Mouse (Mus musculus): ENCODE measurements at regions not wholly inside any gene's neighbourhood (a gene's known extent, or its start where the extent isn't known, plus 50 kb on each side); places are given as distances from the start of the nearest gene placed in this dataset.

GRCm38 (mm10) chr7:66593619-66594018, 95.8 kb downstream of the Asb7 start:
- ATAC-seq (ENCODE audit: borderline replicate concordance, extremely low read depth, low FRiP score, low TSS enrichment) = no peak
- Histone ChIP-seq H3K9me3 (no peaks in the 10 kb centered on the region), H3K9ac (no peak overlapping the region), H3K27me3 (no peaks in the 10 kb centered on the region), H3K4me2 (no peak overlapping the region), H3K4me1 (no peaks in the 10 kb centered on the region), H3K27ac (no peak overlapping the region), H3K36me3 (no peaks in the 10 kb centered on the region), H3K4me3 (no peak overlapping the region)
- 78% methylated on average over 3 of the region's 3 CpGs for WGBS

DNA sequence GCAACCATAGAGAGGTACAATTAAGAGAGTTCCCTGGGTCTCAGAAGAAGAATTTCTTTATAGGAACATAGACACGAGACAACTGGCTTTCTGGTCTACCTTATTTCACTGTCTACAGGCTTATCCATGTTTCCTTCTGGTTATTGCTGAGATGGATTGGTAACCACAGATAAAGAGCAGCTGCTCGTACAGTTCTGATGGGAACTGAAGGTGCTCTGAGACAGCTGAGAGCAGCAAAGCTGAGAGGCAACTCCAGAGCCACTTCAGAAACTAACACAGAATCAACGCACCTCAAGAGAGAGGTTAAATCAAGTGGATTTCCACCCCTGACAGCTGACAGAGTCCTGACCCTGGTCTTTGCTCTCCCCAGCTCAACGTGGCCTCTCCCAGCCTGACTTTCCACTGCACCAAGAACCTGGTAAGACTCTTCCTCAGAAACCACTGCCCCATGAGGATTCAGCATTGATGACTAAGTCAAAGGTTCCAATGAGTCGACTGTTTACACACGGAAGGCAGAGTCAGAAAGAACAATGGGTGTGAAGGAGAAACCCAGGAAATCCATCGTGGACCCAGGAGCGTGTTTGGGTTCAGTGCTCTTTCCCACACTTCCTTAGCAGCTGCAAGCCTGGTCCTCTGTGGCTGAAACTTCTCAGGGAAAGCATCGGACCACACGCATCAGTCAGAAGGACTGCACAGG, 97.7 kb downstream of the Asb7 start:
- no peak for ATAC-seq (ENCODE audit: borderline replicate concordance, extremely low read depth, low FRiP score, low TSS enrichment)
- Histone ChIP-seq H3K4me1 (no peaks in the 10 kb centered on the region), H3K27ac (no peak overlapping the region), H3K4me3 (no peak overlapping the region), H3K36me3 (no peaks in the 10 kb centered on the region), H3K4me2 (no peak overlapping the region), H3K27me3 (no peaks in the 10 kb centered on the region), H3K9me3 (no peaks in the 10 kb centered on the region), H3K9ac (no peak overlapping the region)
- WGBS = 60% methylated on average over 10 of the region's 10 CpGs

GRCm38 (mm10) chr7:66586511-66586910, 102.9 kb downstream of the Asb7 start:
- 71% methylated on average over 1 of the region's 1 CpGs for WGBS
- Histone ChIP-seq H3K4me3 (no peak overlapping the region), H3K27me3 (no peaks in the 10 kb centered on the region), H3K27ac (no peak overlapping the region), H3K9me3 (no peaks in the 10 kb centered on the region), H3K4me2 (no peak overlapping the region), H3K9ac (no peak overlapping the region), H3K4me1 (no peaks in the 10 kb centered on the region), H3K36me3 (no peaks in the 10 kb centered on the region)
- no peak for ATAC-seq (ENCODE audit: borderline replicate concordance, extremely low read depth, low FRiP score, low TSS enrichment)

DNA sequence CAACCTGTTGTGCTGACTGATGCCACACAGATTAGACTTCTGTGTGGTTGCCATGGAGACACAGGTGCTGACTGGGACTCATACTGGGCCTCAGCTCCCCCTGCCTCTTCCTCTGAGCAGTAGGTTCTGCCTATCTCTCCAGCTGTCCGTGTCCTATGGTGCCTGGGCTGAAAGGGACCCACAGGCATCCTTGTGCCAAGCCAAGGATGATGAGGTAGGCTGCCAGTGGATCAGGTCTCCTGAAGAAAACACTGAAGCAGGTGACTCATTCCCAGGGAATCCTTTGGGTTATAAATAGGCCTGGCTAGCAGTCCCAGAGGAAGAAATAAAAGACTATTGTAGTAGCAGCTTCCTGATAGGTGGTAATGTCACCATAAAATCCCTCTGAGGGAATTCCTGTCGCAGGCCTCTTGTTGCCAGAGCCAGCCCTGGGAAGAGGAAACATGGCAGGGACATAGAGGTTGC, 108.7 kb downstream of the Asb7 start:
- Histone ChIP-seq H3K9me3 (no peaks in the 10 kb centered on the region), H3K36me3 (no peaks in the 10 kb centered on the region), H3K4me1 (no peaks in the 10 kb centered on the region), H3K27me3 (no peaks in the 10 kb centered on the region), H3K4me2 (no peak overlapping the region), H3K9ac (no peak overlapping the region), H3K27ac (no peak overlapping the region), H3K4me3 (no peak overlapping the region)
- WGBS = 34% methylated on average over 2 of the region's 2 CpGs
- no peak for ATAC-seq (ENCODE audit: borderline replicate concordance, extremely low read depth, low FRiP score, low TSS enrichment)

- H3K27ac ChIP-seq = no peak overlapping the region
- H3K27me3 ChIP-seq = no peaks in the 10 kb centered on the region
- no peak overlapping the region for H3K4me2 ChIP-seq
- WGBS = 77% methylated on average over 7 of the region's 7 CpGs
- H3K4me1 ChIP-seq = no peaks in the 10 kb centered on the region
- H3K9ac ChIP-seq = no peak overlapping the region
- no peaks in the 10 kb centered on the region for H3K36me3 ChIP-seq
- no peaks in the 10 kb centered on the region for H3K9me3 ChIP-seq
- no peak overlapping the region for H3K4me3 ChIP-seq
- no peak for ATAC-seq (ENCODE audit: borderline replicate concordance, extremely low read depth, low FRiP score, low TSS enrichment)
Measured at GRCm38 (mm10) chr7:66576261-66576660, 113.1 kb downstream of the Asb7 start.

DNA sequence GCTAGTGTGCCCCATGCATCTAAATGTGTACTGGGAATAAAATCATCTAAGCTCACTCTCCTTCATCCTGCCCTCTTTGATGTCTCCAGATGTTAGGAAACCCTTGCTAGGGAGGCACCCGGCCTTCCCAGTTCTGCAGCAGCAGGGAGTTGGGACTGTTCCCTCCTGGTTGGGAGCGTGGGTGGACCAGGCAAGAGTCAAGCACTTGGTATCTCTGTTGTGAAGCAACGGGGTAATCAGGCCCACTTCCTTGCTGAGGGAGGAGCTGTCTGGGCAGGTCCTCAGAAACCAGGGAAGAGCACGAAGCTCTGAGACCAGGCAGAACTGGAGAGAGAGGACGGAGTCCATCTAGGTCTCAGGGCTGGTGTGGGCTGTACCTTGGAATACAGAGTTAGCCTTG, 117.9 kb downstream of the Asb7 start:
- Histone ChIP-seq H3K27me3 (no peaks in the 10 kb centered on the region), H3K27ac (no peak overlapping the region), H3K4me2 (no peak overlapping the region), H3K36me3 (no peaks in the 10 kb centered on the region), H3K9ac (no peak overlapping the region), H3K9me3 (no peaks in the 10 kb centered on the region), H3K4me1 (no peaks in the 10 kb centered on the region), H3K4me3 (no peak overlapping the region)
- 64% methylated on average over 5 of the region's 5 CpGs for WGBS
- ATAC-seq (ENCODE audit: borderline replicate concordance, extremely low read depth, low FRiP score, low TSS enrichment) = no peak

DNA sequence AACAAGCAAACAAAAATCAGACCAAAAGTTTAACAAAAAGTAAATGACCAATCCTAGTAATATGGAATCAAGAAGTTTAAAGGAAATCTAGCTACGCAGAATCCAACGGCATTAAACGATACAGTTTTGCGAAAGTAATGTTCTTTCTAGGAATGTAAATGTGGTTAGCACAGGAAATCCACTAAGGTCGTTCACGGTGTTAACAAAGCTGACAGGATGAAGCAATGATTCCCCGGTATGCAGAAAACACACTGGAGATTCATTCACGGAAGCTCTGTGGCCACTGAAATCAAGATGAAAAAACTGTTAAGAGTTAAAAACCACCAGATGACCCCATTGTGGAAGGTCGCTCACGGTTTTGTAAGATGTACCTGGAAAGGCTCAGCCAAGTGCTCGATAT, 120.4 kb upstream of the Aldh1a3 start:
- Histone ChIP-seq H3K9ac (no peak overlapping the region), H3K27ac (no peak overlapping the region), H3K4me2 (no peak overlapping the region), H3K4me3 (no peak overlapping the region), H3K27me3 (no peaks in the 10 kb centered on the region), H3K9me3 (no peaks in the 10 kb centered on the region), H3K4me1 (0 out of 2 replicates have a peak, but pooled peaks cover 4% of the 10 kb centered on the region), H3K36me3 (no peaks in the 10 kb centered on the region)
- WGBS = 69% methylated on average over 11 of the region's 11 CpGs
- no peak for ATAC-seq (ENCODE audit: borderline replicate concordance, extremely low read depth, low FRiP score, low TSS enrichment)

DNA sequence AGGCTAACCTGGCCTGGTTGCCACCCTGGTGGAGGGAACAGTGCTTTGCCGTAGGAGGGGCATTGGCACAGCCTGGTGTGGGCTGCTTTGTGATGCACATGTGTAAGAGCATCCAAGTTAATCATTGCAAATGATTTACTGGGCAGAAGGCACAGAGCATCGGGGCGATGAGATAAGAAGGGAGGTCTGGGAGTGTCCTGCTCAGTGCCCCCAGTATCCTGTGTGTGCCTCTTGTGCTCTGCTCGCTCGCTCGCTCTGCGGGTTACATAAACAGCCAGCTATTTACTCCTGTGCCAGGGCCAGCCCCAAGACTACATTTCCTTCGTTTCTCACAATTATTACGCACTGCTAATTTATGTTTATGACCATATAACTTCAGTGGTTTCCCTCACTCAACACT, 117.9 kb upstream of the Aldh1a3 start:
- no peaks in the 10 kb centered on the region for H3K9me3 ChIP-seq
- no peak overlapping the region for H3K4me2 ChIP-seq
- no peak overlapping the region for H3K9ac ChIP-seq
- no peak for ATAC-seq (ENCODE audit: borderline replicate concordance, extremely low read depth, low FRiP score, low TSS enrichment)
- 52% methylated on average over 9 of the region's 9 CpGs for WGBS
- 0 out of 2 replicates have a peak, but pooled peaks cover 4% of the 10 kb centered on the region for H3K4me1 ChIP-seq
- H3K27me3 ChIP-seq = no peaks in the 10 kb centered on the region
- H3K36me3 ChIP-seq = no peaks in the 10 kb centered on the region
- no peak overlapping the region for H3K4me3 ChIP-seq
- no peak overlapping the region for H3K27ac ChIP-seq

DNA sequence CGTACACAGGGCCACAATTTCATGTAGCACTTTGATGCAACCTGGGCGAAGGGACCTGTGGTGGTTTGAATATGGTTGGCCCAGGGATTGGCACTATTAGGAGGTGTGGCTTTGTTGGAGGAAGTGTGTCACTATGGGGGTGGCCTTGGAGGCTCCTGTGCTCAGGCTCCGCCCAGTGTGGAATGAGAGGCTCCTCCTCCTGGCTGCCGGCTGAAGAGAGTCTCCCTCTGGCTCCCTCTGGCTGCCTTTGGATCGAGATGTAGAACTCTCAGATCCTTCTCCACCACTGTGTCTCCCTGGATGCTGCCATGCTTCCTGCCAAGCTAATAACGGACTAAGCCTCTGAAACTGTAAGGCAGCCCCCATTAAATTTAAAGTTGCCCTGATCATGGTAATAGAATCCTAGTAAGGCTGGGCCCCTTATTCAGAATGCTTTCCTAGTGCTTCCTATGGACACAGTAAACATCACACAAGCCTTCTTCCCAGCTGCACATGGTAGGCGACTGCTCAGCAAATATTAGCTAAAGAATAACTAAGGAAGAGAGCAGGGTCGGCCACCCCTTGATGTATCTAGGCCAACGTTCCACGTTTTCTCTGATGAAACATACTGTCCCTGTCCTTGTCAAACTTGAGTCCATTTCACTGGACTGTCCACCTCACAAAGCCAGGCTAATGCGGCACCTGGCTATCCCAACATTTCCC, 117.2 kb upstream of the Aldh1a3 start:
- no peak overlapping the region for H3K27ac ChIP-seq
- WGBS = 69% methylated on average over 11 of the region's 11 CpGs
- no peak overlapping the region for H3K4me2 ChIP-seq
- no peaks in the 10 kb centered on the region for H3K27me3 ChIP-seq
- no peak overlapping the region for H3K9ac ChIP-seq
- no peak overlapping the region for H3K4me3 ChIP-seq
- H3K36me3 ChIP-seq = no peaks in the 10 kb centered on the region
- no peaks in the 10 kb centered on the region for H3K9me3 ChIP-seq
- 0 out of 2 replicates have a peak, but pooled peaks cover 4% of the 10 kb centered on the region for H3K4me1 ChIP-seq
- ATAC-seq (ENCODE audit: borderline replicate concordance, extremely low read depth, low FRiP score, low TSS enrichment) = no peak

DNA sequence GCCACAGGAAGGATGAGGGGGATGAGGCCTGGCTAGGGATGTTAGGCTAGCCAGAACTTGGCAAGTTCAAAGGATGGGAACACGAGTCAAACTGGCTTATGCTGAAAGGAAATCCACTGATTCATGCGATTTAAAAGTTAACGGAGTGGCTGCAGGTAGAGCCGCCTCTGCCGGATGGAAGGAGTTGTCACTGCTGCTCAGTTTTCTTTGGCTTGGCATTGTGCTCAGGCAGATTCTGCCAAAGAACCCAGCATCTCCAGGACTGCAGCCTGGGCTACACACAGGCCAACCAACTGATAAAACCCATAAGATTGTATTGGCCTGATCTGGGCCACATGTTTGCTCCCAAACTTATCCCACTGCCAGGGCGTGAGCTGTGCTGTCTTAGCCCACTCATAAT, 105.3 kb upstream of the Aldh1a3 start:
- peaks cover 3% of the 10 kb centered on the region; the same call in 1 of the 2 replicates for H3K4me1 ChIP-seq
- no peaks in the 10 kb centered on the region for H3K36me3 ChIP-seq
- H3K9ac ChIP-seq = no peak overlapping the region
- H3K4me2 ChIP-seq = no peak overlapping the region
- WGBS = 77% methylated on average over 6 of the region's 6 CpGs
- no peaks in the 10 kb centered on the region for H3K27me3 ChIP-seq
- no peaks in the 10 kb centered on the region for H3K9me3 ChIP-seq
- H3K4me3 ChIP-seq = no peak overlapping the region
- no peak overlapping the region for H3K27ac ChIP-seq
- ATAC-seq (ENCODE audit: borderline replicate concordance, extremely low read depth, low FRiP score, low TSS enrichment) = no peak

GRCm38 (mm10) chr7:66532048-66532447, 104.7 kb upstream of the Aldh1a3 start:
- Histone ChIP-seq H3K27me3 (no peaks in the 10 kb centered on the region), H3K4me1 (peaks cover 3% of the 10 kb centered on the region; the same call in 1 of the 2 replicates), H3K4me2 (no peak overlapping the region), H3K27ac (no peak overlapping the region), H3K9me3 (no peaks in the 10 kb centered on the region), H3K9ac (no peak overlapping the region), H3K36me3 (no peaks in the 10 kb centered on the region), H3K4me3 (no peak overlapping the region)
- no peak for ATAC-seq (ENCODE audit: borderline replicate concordance, extremely low read depth, low FRiP score, low TSS enrichment)
- 85% methylated on average over 8 of the region's 8 CpGs for WGBS

DNA sequence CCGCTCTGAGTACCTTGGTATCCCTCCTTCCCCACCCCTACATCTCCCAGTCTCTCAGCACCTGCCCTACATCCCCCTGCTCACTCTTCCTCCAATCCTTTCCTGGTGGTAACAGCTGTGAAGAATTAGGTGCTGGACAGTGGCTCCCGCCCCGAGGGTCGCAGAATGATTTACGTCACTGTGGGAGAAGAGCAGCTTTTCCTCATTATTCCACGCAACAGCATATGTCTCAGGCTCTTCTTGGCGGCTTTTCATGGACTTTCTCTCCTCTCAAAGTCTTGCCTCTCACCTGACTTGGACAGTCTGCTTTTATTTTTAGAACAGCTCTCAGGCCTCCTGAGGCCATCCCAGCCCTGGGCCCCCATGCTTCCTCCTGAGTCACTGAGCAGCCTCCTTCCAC, 103.8 kb upstream of the Aldh1a3 start:
- Histone ChIP-seq H3K4me2 (no peak overlapping the region), H3K9ac (no peak overlapping the region), H3K36me3 (no peaks in the 10 kb centered on the region), H3K27ac (no peak overlapping the region), H3K4me3 (no peak overlapping the region), H3K27me3 (no peaks in the 10 kb centered on the region), H3K9me3 (no peaks in the 10 kb centered on the region), H3K4me1 (peaks cover 3% of the 10 kb centered on the region; the same call in 1 of the 2 replicates)
- ATAC-seq (ENCODE audit: borderline replicate concordance, extremely low read depth, low FRiP score, low TSS enrichment) = no peak
- WGBS = 49% methylated on average over 7 of the region's 7 CpGs
